Mouse (Mus musculus): Measurements from ENCODE around the gene Mepce.

DNA sequence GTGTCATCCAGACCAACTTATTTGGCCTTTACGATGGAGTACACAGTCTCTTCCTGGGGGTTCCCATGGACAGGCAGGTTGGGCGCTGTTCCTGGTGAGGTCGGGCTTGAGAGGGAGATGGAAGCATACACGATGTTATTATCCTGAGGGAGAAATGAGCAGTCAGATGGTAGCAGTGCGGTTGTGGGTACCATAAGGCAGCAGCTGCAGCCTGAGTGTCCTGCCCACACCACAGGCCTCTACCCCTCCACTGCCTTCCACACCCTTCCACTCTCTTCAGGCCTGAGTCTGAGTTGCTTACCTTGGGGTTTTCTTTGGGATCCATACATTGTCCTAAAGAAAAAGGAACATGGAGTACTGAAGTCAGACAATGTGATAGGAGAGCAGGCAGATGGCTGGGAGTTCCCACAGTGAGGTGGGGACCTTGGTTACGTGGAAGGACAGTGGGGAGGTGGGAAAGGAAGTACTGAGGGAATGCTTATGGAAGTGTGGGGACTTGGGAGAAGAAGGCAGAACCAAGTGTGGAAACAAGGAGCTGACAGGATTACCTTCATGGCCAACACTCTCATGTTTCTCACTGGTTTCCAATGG lies 36.1 kb upstream of the Mepce start:
- TF ChIP-seq CTCF (IDR thresholded peaks at IDR 0.05; ENCODE audit: extremely low read depth, insufficient read length, insufficient replicate concordance, low read depth, low read length), result no peak
- TF ChIP-seq POLR2A (IDR thresholded peaks at IDR 0.05; ENCODE audit: low read depth, low read length), result no peak

Measured in small intestine, adult 2 months (tissue).